Mouse (Mus musculus) kidney, adult 2 months (tissue): Measurements from ENCODE around the gene Nisch.

Experiments used
- CTCF ChIP-seq: fragments of 200-500 bp; conservative IDR thresholded peaks from 2 replicates; pipeline ENCODE4 v1.5.1; 2011; ENCODE audit warnings: low read depth, mild to moderate bottlenecking, control low read depth, low read length, moderate library complexity, mixed read lengths; ENCODE audit not compliant: insufficient read depth, insufficient read length
- POLR2A ChIP-seq: fragments of 200-500 bp; IDR thresholded peaks from one replicate; pipeline ENCODE4 v1.6.1; 2011; ENCODE audit warnings: low read depth, low read length, control low read depth

DNA sequence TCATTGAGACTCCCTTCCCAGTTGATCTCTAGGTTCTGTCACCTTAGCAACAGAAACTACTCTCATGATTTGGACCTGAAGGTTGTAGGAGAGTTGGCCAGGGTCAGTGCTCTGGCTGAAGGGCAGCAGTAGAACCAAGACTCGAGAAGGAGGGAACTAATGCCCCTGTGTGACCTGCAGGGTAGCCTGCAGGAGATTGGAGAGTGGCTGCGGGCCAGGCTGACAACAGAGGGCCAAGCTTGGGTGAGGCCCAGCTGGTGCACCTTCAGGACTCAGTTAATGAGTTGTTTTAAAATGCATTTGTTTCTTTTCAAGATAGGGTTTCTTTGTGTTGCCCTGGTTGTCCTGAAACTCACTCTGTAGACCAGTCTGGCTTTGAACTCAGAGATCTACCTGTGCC is 51.7 kb downstream of the Nisch start:
- TF ChIP-seq CTCF (no peak), POLR2A (no peak)
